Mouse (Mus musculus) neural tube, embryonic 10.5 days (tissue): ENCODE measurements around the gene Tfap2e.
A peak's percentile ranks its signal among the peaks of the same experiment; 100 is the strongest.

Source experiments
- DNase-seq: peaks from one replicate; pipeline ENCODE4 v3.0.0-alpha.2; 2017; ENCODE audit warnings: low spot score; ENCODE audit errors: extremely low spot score

Tfap2e gene

GRCm38 (mm10) chr4:126736001-126736414, at the start of gene Tfap2e:
Gene Tfap2e (minus strand): TSS chr4:126736240.
- DNase-seq, result peak; percentile 65

- DNase-seq, result no peak
Measured at GRCm38 (mm10) chr4:126782996-126783395, 47.0 kb upstream of the Tfap2e start.

- no peak for DNase-seq
Measured at GRCm38 (mm10) chr4:126782512-126782911, 46.5 kb upstream of the Tfap2e start.

GRCm38 (mm10) chr4:126781871-126782270, 45.8 kb upstream of the Tfap2e start:
- no peak for DNase-seq

GRCm38 (mm10) chr4:126779826-126780775, 44.1 kb upstream of the Tfap2e start:
- no peak for DNase-seq

GRCm38 (mm10) chr4:126779148-126779581, 43.1 kb upstream of the Tfap2e start:
- DNase-seq, result no peak

GRCm38 (mm10) chr4:126775182-126775581, 39.1 kb upstream of the Tfap2e start:
- no peak for DNase-seq

GRCm38 (mm10) chr4:126773871-126774270, 37.8 kb upstream of the Tfap2e start:
- DNase-seq, result no peak

GRCm38 (mm10) chr4:126770831-126771230, 34.8 kb upstream of the Tfap2e start:
- no peak for DNase-seq

GRCm38 (mm10) chr4:126769800-126770563, 33.9 kb upstream of the Tfap2e start:
- DNase-seq, result no peak

- no peak for DNase-seq
Measured at GRCm38 (mm10) chr4:126763483-126763882, 27.4 kb upstream of the Tfap2e start.

- DNase-seq, result no peak
Measured at GRCm38 (mm10) chr4:126762586-126763359, 26.7 kb upstream of the Tfap2e start.

GRCm38 (mm10) chr4:126759435-126759834, 23.4 kb upstream of the Tfap2e start:
- DNase-seq, result no peak

- no peak for DNase-seq
Measured at GRCm38 (mm10) chr4:126758299-126758698, 22.3 kb upstream of the Tfap2e start.

GRCm38 (mm10) chr4:126756766-126757165, 20.7 kb upstream of the Tfap2e start:
- DNase-seq, result no peak

GRCm38 (mm10) chr4:126754736-126755374, 18.8 kb upstream of the Tfap2e start:
- no peak for DNase-seq

GRCm38 (mm10) chr4:126754231-126754611, 18.2 kb upstream of the Tfap2e start:
- DNase-seq, result no peak

GRCm38 (mm10) chr4:126753268-126754230, 17.5 kb upstream of the Tfap2e start, which contains the start of the genes Ncdn and AU040320:
Gene Ncdn (minus strand): TSS chr4:126753438.
Gene AU040320 (plus strand): TSS chr4:126753544.
- peak; percentile 98 for DNase-seq

- DNase-seq, result peak; percentile 59
Measured at GRCm38 (mm10) chr4:126752608-126753141, 16.6 kb upstream of the Tfap2e start.
